Mouse (Mus musculus) cerebellum, adult 2 months (tissue): ENCODE measurements around the gene Pglyrp2.

Source experiments
- CTCF ChIP-seq: fragments of 200-500 bp; IDR thresholded peaks from 2 replicates; pipeline ENCODE4 v1.5.1; 2011; ENCODE audit warnings: low read depth, mild to moderate bottlenecking, control low read depth, low read length, moderate library complexity, borderline replicate concordance; ENCODE audit not compliant: insufficient read depth
- POLR2A ChIP-seq: fragments of 200-500 bp; IDR thresholded peaks from 2 replicates; pipeline ENCODE4 v1.6.1; 2011; ENCODE audit warnings: low read length, control low read depth, borderline replicate concordance; ENCODE audit not compliant: insufficient read depth

- no peak for TF ChIP-seq POLR2A
- no peak for TF ChIP-seq CTCF
Observed at GRCm38 (mm10) chr17:32437106-32437505, 13.1 kb upstream of the Pglyrp2 start.
